Mouse (Mus musculus) cerebellum, adult 18-20 months (tissue): Measurements from ENCODE around the gene Ccdc138.
"Not testable (repeated sequence)": the region's sequence is repeated elsewhere in the genome, so short reads cannot be mapped to it uniquely, and the experiment has no call there.

Experiments
- DNase-seq, 2 experiments: peaks; one replicate each; pipeline ENCODE4 v3.0.0; 2021

Gene Ccdc138

GRCm38 (mm10) chr10:58497320-58498284 is at the start of gene Ccdc138:
Ccdc138 (plus strand) TSS chr10:58497948.
- DNase-seq = peak; percentile 84 to 85

GRCm38 (mm10) chr10:58451575-58451974 is 46.2 kb upstream of the Ccdc138 start:
- DNase-seq = no peak

- no peak for DNase-seq
These were observed 45.6 kb upstream of the Ccdc138 start for GRCm38 (mm10) chr10:58452185-58452584.

GRCm38 (mm10) chr10:58459896-58460295 is 37.9 kb upstream of the Ccdc138 start:
- DNase-seq = no peak

GRCm38 (mm10) chr10:58477086-58477755 is 20.5 kb upstream of the Ccdc138 start:
- no peak for DNase-seq

GRCm38 (mm10) chr10:58478071-58478578 is 19.6 kb upstream of the Ccdc138 start:
- DNase-seq = no peak

- no peak for DNase-seq
These were observed 17.7 kb upstream of the Ccdc138 start for GRCm38 (mm10) chr10:58479954-58480490.

- no peak for DNase-seq
These were observed 6.7 kb upstream of the Ccdc138 start for GRCm38 (mm10) chr10:58491031-58491430.

- DNase-seq = no peak
These were observed 2.1 kb upstream of the Ccdc138 start for GRCm38 (mm10) chr10:58495637-58496036.

GRCm38 (mm10) chr10:58496732-58497131 is 1.0 kb upstream of the Ccdc138 start:
- DNase-seq = no peak

GRCm38 (mm10) chr10:58498516-58498915 is 768 bp downstream of the Ccdc138 start:
- DNase-seq = no peak

- DNase-seq = no peak
These were observed 31.6 kb downstream of the Ccdc138 start for GRCm38 (mm10) chr10:58529358-58529757.

GRCm38 (mm10) chr10:58530896-58531790 is 33.4 kb downstream of the Ccdc138 start:
- DNase-seq = no peak

GRCm38 (mm10) chr10:58532177-58532576 is 34.4 kb downstream of the Ccdc138 start:
- no peak for DNase-seq

- DNase-seq = not testable (repeated sequence)
These were observed 38.5 kb downstream of the Ccdc138 start for GRCm38 (mm10) chr10:58536276-58536675.

- no peak for DNase-seq
These were observed 42.9 kb downstream of the Ccdc138 start for GRCm38 (mm10) chr10:58540613-58541012.

GRCm38 (mm10) chr10:58548739-58549138 is 51.0 kb downstream of the Ccdc138 start:
- no peak for DNase-seq

- no peak for DNase-seq
These were observed 57.1 kb downstream of the Ccdc138 start for GRCm38 (mm10) chr10:58554693-58555387.

GRCm38 (mm10) chr10:58559098-58559497 is 61.4 kb downstream of the Ccdc138 start:
- DNase-seq = peak; percentile 51 to 53

- DNase-seq = peak; percentile 10 to 30
These were observed 62.2 kb downstream of the Ccdc138 start for GRCm38 (mm10) chr10:58559901-58560300.

- DNase-seq = no peak
These were observed 62.8 kb downstream of the Ccdc138 start for GRCm38 (mm10) chr10:58560521-58560920.
